Mouse (Mus musculus) activated CD4-positive, CD25-positive, alpha-beta regulatory T cell, adult 4 months (primary cell): ENCODE data around the gene Faim. TPM values are rescaled to one million over a fixed set of nuclear protein-coding genes. Genes with fewer than 3 reads are reported as not detected.

Source experiments
- ATAC-seq: one replicate; pipeline ENCODE4 v1.8.0; 2017
- polyA plus RNA-seq, 2 experiments: library from polyadenylated mRNA; unstranded; fragments of 100-300 nt; shearing (Covaris generic); gene quantifications; one replicate each; pipeline ENCODE4 v1.2.1; 2017

The Faim gene
- polyA plus RNA-seq, 2 experiments from 2014 or later: 62.0 to 71.2 TPM

- ATAC-seq: no peak
Measured at GRCm38 (mm10) chr9:98974898-98975297, 11.3 kb upstream of the Faim start.

- ATAC-seq: no peak
Measured at GRCm38 (mm10) chr9:98976081-98976480, 10.1 kb upstream of the Faim start.

- ATAC-seq: no peak
Measured at GRCm38 (mm10) chr9:98976520-98976919, 9.7 kb upstream of the Faim start.

GRCm38 (mm10) chr9:98979431-98980416 is 6.4 kb upstream of the Faim start:
- ATAC-seq: peak; percentile 93

GRCm38 (mm10) chr9:98986476-98987096 is 413 bp downstream of the Faim start:
- peak; percentile 10 for ATAC-seq

- peak; percentile 37 for ATAC-seq
Measured at GRCm38 (mm10) chr9:98987131-98987530, 958 bp downstream of the Faim start.

GRCm38 (mm10) chr9:98994103-98994502 is 7.9 kb downstream of the Faim start:
- ATAC-seq: no peak

GRCm38 (mm10) chr9:98999881-99000339 is 13.7 kb downstream of the Faim start:
- no peak for ATAC-seq

- no peak for ATAC-seq
Measured at GRCm38 (mm10) chr9:99001326-99001725, 15.2 kb downstream of the Faim start.

- ATAC-seq: peak; percentile 73
Measured at GRCm38 (mm10) chr9:99009069-99009897, 23.1 kb downstream of the Faim start.

GRCm38 (mm10) chr9:99009898-99010199 is 23.7 kb downstream of the Faim start:
- peak; percentile 58 for ATAC-seq

- ATAC-seq: no peak
Measured at GRCm38 (mm10) chr9:99016301-99016700, 30.1 kb downstream of the Faim start.

GRCm38 (mm10) chr9:99016759-99017158 is 30.6 kb downstream of the Faim start:
- ATAC-seq: no peak

- no peak for ATAC-seq
Measured at GRCm38 (mm10) chr9:99017679-99018078, 31.5 kb downstream of the Faim start.

- ATAC-seq: no peak
Measured at GRCm38 (mm10) chr9:99021166-99021565, 35.0 kb downstream of the Faim start.

GRCm38 (mm10) chr9:99021751-99022150 is 35.6 kb downstream of the Faim start:
- ATAC-seq: no peak

GRCm38 (mm10) chr9:99032031-99032430 is 45.9 kb downstream of the Faim start:
- no peak for ATAC-seq

GRCm38 (mm10) chr9:99034111-99034510 is 47.9 kb downstream of the Faim start:
- no peak for ATAC-seq

- ATAC-seq: no peak
Measured at GRCm38 (mm10) chr9:99035575-99035974, 49.4 kb downstream of the Faim start, which contains the start of gene Gm1123. TSS of gene Gm1123 (minus strand) at chr9:99035715.

- ATAC-seq: no peak
Measured at GRCm38 (mm10) chr9:99041994-99042393, 55.8 kb downstream of the Faim start.

- no peak for ATAC-seq
Measured at GRCm38 (mm10) chr9:99042641-99043040, 56.5 kb downstream of the Faim start.

GRCm38 (mm10) chr9:99044761-99045160 is 58.6 kb downstream of the Faim start:
- ATAC-seq: no peak

- ATAC-seq: no peak
Measured at GRCm38 (mm10) chr9:99048724-99049250, 62.6 kb downstream of the Faim start.
